Mouse (Mus musculus) heart, postnatal 0 days (tissue): ENCODE results near the gene Lins1.
A peak's percentile ranks its signal among the peaks of the same experiment; 100 is the strongest.

Experiments used
- CTCF ChIP-seq: IDR thresholded peaks from 2 replicates; pipeline ENCODE4 v1.5.1; 2016; ENCODE audit warnings: antibody characterized with exemption, control low read depth, low read depth
- EP300 ChIP-seq: IDR thresholded peaks from 2 replicates; pipeline ENCODE4 v1.6.1; 2016; ENCODE audit warnings: antibody characterized with exemption, low read depth

GRCm38 (mm10) chr7:66711166-66711565 is 21.5 kb downstream of the Lins1 start:
- TF ChIP-seq CTCF (peak; percentile 53), EP300 (no peak)
